Mouse (Mus musculus) forebrain, postnatal 0 days (tissue): ENCODE data around the gene Dapl1. TPM values are rescaled to one million over a fixed set of nuclear protein-coding genes. Genes with fewer than 3 reads are reported as not detected.

Experiments used
- ATAC-seq: fragments of 200-750 bp; cut with Nextera tagmentation; 2 replicates; pipeline ENCODE4 v1.8.0; 2017; ENCODE audit warnings: mild to moderate bottlenecking, moderate library complexity
- DNase-seq: peaks from one replicate; pipeline ENCODE4 v3.0.0-alpha.2; 2015
- H3K27ac ChIP-seq: fragments of 300-500 bp; sonication (generic); 2 replicates; pipeline ENCODE4 v1.5.1; 2014; ENCODE audit warnings: low read depth, mild to moderate bottlenecking, antibody characterized with exemption, low read length, moderate library complexity, mixed read lengths
- H3K27me3 ChIP-seq: fragments of 300-500 bp; sonication (generic); 2 replicates; pipeline ENCODE4 v1.6.1; 2014; ENCODE audit warnings: mild to moderate bottlenecking, low read length, mixed read lengths; ENCODE audit not compliant: insufficient read depth
- H3K36me3 ChIP-seq: fragments of 300-500 bp; sonication (generic); 2 replicates; pipeline ENCODE4 v1.6.1; 2014; ENCODE audit warnings: mild to moderate bottlenecking, moderate library complexity; ENCODE audit not compliant: insufficient read depth
- H3K4me1 ChIP-seq: fragments of 300-500 bp; sonication (generic); 2 replicates; pipeline ENCODE4 v1.6.1; 2014; ENCODE audit warnings: antibody characterized with exemption; ENCODE audit not compliant: insufficient read depth
- H3K4me2 ChIP-seq: fragments of 300-500 bp; sonication (generic); 2 replicates; pipeline ENCODE4 v1.6.1; 2014; ENCODE audit warnings: low read depth, mild to moderate bottlenecking, moderate library complexity
- H3K4me3 ChIP-seq: fragments of 300-500 bp; sonication (generic); 2 replicates; pipeline ENCODE4 v1.5.1; 2014; ENCODE audit warnings: low read depth, low read length, mixed read lengths
- H3K9ac ChIP-seq: fragments of 300-500 bp; sonication (generic); 2 replicates; pipeline ENCODE4 v1.6.1; 2014; ENCODE audit warnings: mild to moderate bottlenecking
- H3K9me3 ChIP-seq: fragments of 300-500 bp; sonication (generic); 2 replicates; pipeline ENCODE4 v1.6.1; 2016; ENCODE audit warnings: low read length
- CTCF ChIP-seq: sonication (generic); IDR thresholded peaks from 2 replicates; pipeline ENCODE4 v1.5.1; 2016; ENCODE audit warnings: antibody characterized with exemption, control low read depth, low read depth
- WGBS: fragments of 180-500 bp; shearing (Covaris S2); extraction: QIAGEN DNeasy Blood & Tissue Kit; methylation state at CpG from one replicate; pipeline ENCODE4 v1.1.7; 2014; 5-methylcytosine and 5-hydroxymethylcytosine counted together
- polyA plus RNA-seq: library from polyadenylated mRNA; unstranded; fragments of >200 nt; fragmentation: Nextera tagmentation; extraction: Ambion mirVana; gene quantifications from 2 replicates; pipeline ENCODE4 v1.2.1, GENCODE M21; 2015
- total RNA-seq: library from RNA; depleted of rRNA; stranded (reverse); fragments of >200 nt; gene quantifications from 2 replicates; pipeline ENCODE4 v1.2.3, GENCODE M21; 2014; rRNA removed

Dapl1 gene
- total and polyA plus RNA-seq, 2 experiments from 2014 or later: 1.00 to 2.3 TPM

- H3K27ac ChIP-seq: no peak overlapping the region
- no peak overlapping the region for H3K4me3 ChIP-seq
- ATAC-seq (no peak), DNase-seq (no peak)
- no peak overlapping the region for H3K4me2 ChIP-seq
- no peaks in the 10 kb centered on the region for H3K9me3 ChIP-seq
- no peaks in the 10 kb centered on the region for H3K27me3 ChIP-seq
- TF ChIP-seq CTCF: no peak
- H3K36me3 ChIP-seq: no peaks in the 10 kb centered on the region
- H3K9ac ChIP-seq: no peak overlapping the region
- WGBS: 42% methylated on average over 13 of the region's 13 CpGs
- H3K4me1 ChIP-seq: no peaks in the 10 kb centered on the region
Observed at GRCm38 (mm10) chr2:59544237-59544909, 59.9 kb downstream of the Dapl1 start.

- Histone ChIP-seq H3K36me3 (no peaks in the 10 kb centered on the region), H3K4me3 (no peak overlapping the region), H3K27ac (no peak overlapping the region), H3K4me1 (no peaks in the 10 kb centered on the region), H3K9ac (no peak overlapping the region), H3K4me2 (no peak overlapping the region), H3K27me3 (no peaks in the 10 kb centered on the region), H3K9me3 (no peaks in the 10 kb centered on the region)
- no peak for TF ChIP-seq CTCF
- DNase-seq: no peak
- no peak for ATAC-seq
- 34% methylated on average over 7 of the region's 7 CpGs for WGBS
Observed at GRCm38 (mm10) chr2:59545001-59545400, 60.5 kb downstream of the Dapl1 start.

- Histone ChIP-seq H3K36me3 (no peaks in the 10 kb centered on the region), H3K4me2 (no peak overlapping the region), H3K27ac (no peak overlapping the region), H3K9ac (no peak overlapping the region), H3K4me1 (no peaks in the 10 kb centered on the region), H3K27me3 (no peaks in the 10 kb centered on the region), H3K4me3 (no peak overlapping the region), H3K9me3 (no peaks in the 10 kb centered on the region)
- 91% methylated on average over 8 of the region's 8 CpGs for WGBS
- TF ChIP-seq CTCF: no peak
- ATAC-seq (no peak), DNase-seq (no peak)
Observed at GRCm38 (mm10) chr2:59547369-59548099, 63.1 kb downstream of the Dapl1 start.

- Histone ChIP-seq H3K4me2 (no peak overlapping the region), H3K27me3 (no peaks in the 10 kb centered on the region), H3K9ac (no peak overlapping the region), H3K9me3 (no peaks in the 10 kb centered on the region), H3K4me3 (no peak overlapping the region), H3K4me1 (no peaks in the 10 kb centered on the region), H3K36me3 (no peaks in the 10 kb centered on the region), H3K27ac (no peak overlapping the region)
- ATAC-seq (no peak; the same call in 1 of the 2 replicates), DNase-seq (no peak)
- no peak for TF ChIP-seq CTCF
- 13% methylated on average over 1 of the region's 1 CpGs for WGBS
Observed at GRCm38 (mm10) chr2:59552784-59553183, 68.3 kb downstream of the Dapl1 start.

GRCm38 (mm10) chr2:59554373-59554940 lies 70.0 kb downstream of the Dapl1 start:
- H3K27me3 ChIP-seq: no peaks in the 10 kb centered on the region
- no peaks in the 10 kb centered on the region for H3K4me1 ChIP-seq
- H3K4me3 ChIP-seq: no peak overlapping the region
- H3K9ac ChIP-seq: no peak overlapping the region
- H3K36me3 ChIP-seq: no peaks in the 10 kb centered on the region
- H3K4me2 ChIP-seq: no peak overlapping the region
- no peak for TF ChIP-seq CTCF
- DNase-seq: no peak
- ATAC-seq: no peak
- WGBS: 88% methylated on average over 2 of the region's 2 CpGs
- no peak overlapping the region for H3K27ac ChIP-seq
- H3K9me3 ChIP-seq: no peaks in the 10 kb centered on the region

Other genes starting within 250 kb of the Dapl1 start
- gene Tanc1, start 127.4 kb downstream of the Dapl1 start, total RNA-seq: 4.3 and 5.0 TPM in 2 replicates
- 1.3 and 2.9 TPM in 2 replicates for gene Tanc1, start 127.4 kb downstream of the Dapl1 start, polyA plus RNA-seq